Mouse (Mus musculus) small intestine, adult 2 months (tissue): ENCODE results near the gene Ints3. TPM values are rescaled to one million over a fixed set of nuclear protein-coding genes. Genes with fewer than 3 reads are reported as not detected.

Source experiments
- H3K27ac ChIP-seq: fragments of 200-500 bp; 2 replicates; pipeline ENCODE4 v1.5.1; 2012; ENCODE audit warnings: low read depth, low read length, control low read depth, inconsistent platforms; ENCODE audit not compliant: insufficient read depth
- H3K27me3 ChIP-seq: fragments of 200-500 bp; 2 replicates; pipeline ENCODE4 v1.6.1; 2012; ENCODE audit warnings: mild to moderate bottlenecking, moderate library complexity, low read length, inconsistent platforms; ENCODE audit not compliant: control insufficient read depth, insufficient read depth
- H3K36me3 ChIP-seq: fragments of 200-500 bp; 2 replicates; pipeline ENCODE4 v1.6.1; 2012; ENCODE audit warnings: mild to moderate bottlenecking, low read length, control low read depth, inconsistent platforms; ENCODE audit not compliant: control insufficient read depth, insufficient read depth
- H3K4me1 ChIP-seq: fragments of 200-500 bp; 2 replicates; pipeline ENCODE4 v1.6.1; 2012; ENCODE audit warnings: low read length, inconsistent platforms, mixed read lengths; ENCODE audit not compliant: control insufficient read depth, insufficient read depth, insufficient read length
- H3K4me3 ChIP-seq: fragments of 200-500 bp; 2 replicates; pipeline ENCODE4 v1.5.1; 2012; ENCODE audit warnings: low read depth, mild to moderate bottlenecking, control low read depth, inconsistent platforms, low read length, moderate library complexity
- CTCF ChIP-seq: fragments of 200-500 bp; IDR thresholded peaks from 2 replicates; pipeline ENCODE4 v1.5.1; 2012; ENCODE audit warnings: low read depth, mild to moderate bottlenecking, control low read depth, inconsistent platforms, low read length, moderate library complexity, mixed read lengths; ENCODE audit not compliant: insufficient replicate concordance, insufficient read length; ENCODE audit errors: extremely low read depth
- POLR2A ChIP-seq: fragments of 200-500 bp; IDR thresholded peaks from 2 replicates; pipeline ENCODE4 v1.6.1; 2012; ENCODE audit warnings: low read depth, mild to moderate bottlenecking, control low read depth, inconsistent platforms, low read length, moderate library complexity
- WGBS: fragments of 180-500 bp; shearing (Covaris S2); methylation state at CpG from one replicate; pipeline ENCODE4 v1.1.7; 2018; 5-methylcytosine and 5-hydroxymethylcytosine counted together
- polyA plus RNA-seq: library from polyadenylated mRNA; depleted of rRNA; stranded (reverse); fragments of >200 nt; gene quantifications from 2 replicates; pipeline ENCODE4 v1.2.3, GENCODE M21; 2012

Gene Ints3
- polyA plus RNA-seq, 1 experiment = 22.4 TPM

GRCm38 (mm10) chr3:90373432-90374028 lies 59.9 kb downstream of the Ints3 start:
- Histone ChIP-seq H3K27me3 (no peaks in the 10 kb centered on the region), H3K4me1 (peaks cover 6% of the 10 kb centered on the region), H3K27ac (no peak overlapping the region), H3K36me3 (no peaks in the 10 kb centered on the region), H3K4me3 (no peak overlapping the region)
- TF ChIP-seq CTCF (peak; percentile 80; the same call in 1 of the 2 replicates), POLR2A (no peak)
- 27% methylated on average over 4 of the region's 4 CpGs for WGBS

GRCm38 (mm10) chr3:90372817-90373216 lies 60.6 kb downstream of the Ints3 start:
- H3K27ac ChIP-seq = no peak overlapping the region
- H3K4me3 ChIP-seq = no peak overlapping the region
- WGBS = 49% methylated on average over 5 of the region's 5 CpGs
- no peaks in the 10 kb centered on the region for H3K36me3 ChIP-seq
- TF ChIP-seq POLR2A = no peak
- TF ChIP-seq CTCF = no peak
- no peaks in the 10 kb centered on the region for H3K27me3 ChIP-seq
- peaks cover 7% of the 10 kb centered on the region for H3K4me1 ChIP-seq

- H3K36me3 ChIP-seq = no peaks in the 10 kb centered on the region
- TF ChIP-seq CTCF (no peak), POLR2A (no peak)
- 78% methylated on average over 7 of the region's 7 CpGs for WGBS
- H3K4me3 ChIP-seq = no peak overlapping the region
- no peak overlapping the region for H3K27ac ChIP-seq
- peaks cover 13% of the 10 kb centered on the region for H3K4me1 ChIP-seq
- H3K27me3 ChIP-seq = no peaks in the 10 kb centered on the region
These were observed 61.6 kb downstream of the Ints3 start for GRCm38 (mm10) chr3:90371857-90372256.

GRCm38 (mm10) chr3:90369041-90369440 lies 64.4 kb downstream of the Ints3 start:
- Histone ChIP-seq H3K36me3 (no peaks in the 10 kb centered on the region), H3K27ac (no peak overlapping the region), H3K4me3 (no peak overlapping the region), H3K4me1 (peaks cover 15% of the 10 kb centered on the region; the same call in 1 of the 2 replicates), H3K27me3 (no peaks in the 10 kb centered on the region)
- WGBS = 49% methylated on average over 2 of the region's 2 CpGs
- no peak for TF ChIP-seq CTCF
- TF ChIP-seq POLR2A = no peak

- peaks cover 15% of the 10 kb centered on the region; the same call in 1 of the 2 replicates for H3K4me1 ChIP-seq
- H3K4me3 ChIP-seq = no peak overlapping the region
- peak overlapping the region; percentile 48 for H3K27ac ChIP-seq
- TF ChIP-seq POLR2A (no peak), CTCF (no peak)
- H3K27me3 ChIP-seq = no peaks in the 10 kb centered on the region
- 55% methylated on average over 5 of the region's 5 CpGs for WGBS
- H3K36me3 ChIP-seq = no peaks in the 10 kb centered on the region
These were observed 66.3 kb downstream of the Ints3 start for GRCm38 (mm10) chr3:90367001-90367632.

GRCm38 (mm10) chr3:90362346-90362745 lies 71.1 kb downstream of the Ints3 start:
- peaks cover 16% of the 10 kb centered on the region for H3K36me3 ChIP-seq
- WGBS = 61% methylated on average over 2 of the region's 2 CpGs
- H3K4me3 ChIP-seq = no peak overlapping the region
- H3K27ac ChIP-seq = no peak overlapping the region
- peaks cover 13% of the 10 kb centered on the region; the same call in 1 of the 2 replicates for H3K4me1 ChIP-seq
- TF ChIP-seq CTCF (no peak), POLR2A (no peak)
- H3K27me3 ChIP-seq = no peaks in the 10 kb centered on the region

GRCm38 (mm10) chr3:90361476-90361875 lies 71.9 kb downstream of the Ints3 start:
- Histone ChIP-seq H3K4me3 (no peak overlapping the region), H3K36me3 (peaks cover 23% of the 10 kb centered on the region), H3K27me3 (no peaks in the 10 kb centered on the region), H3K27ac (no peak overlapping the region), H3K4me1 (peaks cover 6% of the 10 kb centered on the region; the same call in 1 of the 2 replicates)
- WGBS = 76% methylated on average over 4 of the region's 4 CpGs
- TF ChIP-seq CTCF = no peak
- TF ChIP-seq POLR2A = no peak
